Mouse (Mus musculus) cortical plate, adult 2 months (tissue): ENCODE results near the gene Ablim1.

Source experiments
- CTCF ChIP-seq: fragments of 200-500 bp; IDR thresholded peaks from 2 replicates; pipeline ENCODE4 v1.5.1; 2011; ENCODE audit warnings: mild to moderate bottlenecking, control low read depth, low read length; ENCODE audit not compliant: insufficient read depth; ENCODE audit errors: extremely low read depth
- POLR2A ChIP-seq: fragments of 200-500 bp; IDR thresholded peaks from 2 replicates; pipeline ENCODE4 v1.6.1; 2011; ENCODE audit warnings: mild to moderate bottlenecking, low read length, control low read depth; ENCODE audit not compliant: insufficient read depth; ENCODE audit errors: extremely low read depth

DNA sequence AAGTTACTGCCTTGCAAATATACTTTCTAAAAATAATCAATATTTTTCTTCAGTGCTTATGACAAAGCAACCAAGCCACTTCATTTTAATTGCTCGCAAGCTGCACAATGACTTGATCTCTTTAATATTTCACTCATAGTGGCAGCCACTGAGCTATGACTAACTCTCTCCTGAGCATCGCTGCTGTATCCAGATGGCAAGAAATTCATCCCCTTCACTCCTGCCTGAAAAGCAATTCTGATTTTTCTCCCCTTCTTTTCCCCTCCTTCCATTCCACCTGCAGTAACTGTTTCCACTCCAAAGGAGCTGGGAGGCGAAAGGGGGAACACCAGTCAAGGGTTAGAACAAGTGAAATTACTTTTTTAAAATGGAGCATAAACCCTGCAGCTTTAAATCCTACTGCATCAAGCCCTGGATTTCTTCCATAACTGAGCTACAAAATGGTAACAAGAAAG lies 801 bp downstream of the Ablim1 start:
- no peak for TF ChIP-seq CTCF
- TF ChIP-seq POLR2A, result no peak
